Mouse (Mus musculus) CH12.LX (cell line): ENCODE measurements at regions not wholly inside any gene's neighbourhood (a gene's known extent, or its start where the extent isn't known, plus 50 kb on each side); places are given as distances from the start of the nearest gene placed in this dataset.

ENCODE experiments used
- CHD2 ChIP-seq: IDR thresholded peaks from 2 replicates; pipeline ENCODE4 v1.6.1; 2011; ENCODE audit warnings: low read length, improper control_type of control experiment
- CTCF ChIP-seq, 2 experiments: IDR thresholded peaks in 1 of 2; conservative IDR thresholded peaks in 1 of 2; 2 replicates each; pipeline ENCODE4 v1.5.1; 2011 to 2012; ENCODE audit warnings: low read depth in 2 of 2, low read length in 2 of 2, improper control_type of control experiment in 1 of 2, inconsistent platforms in 1 of 2, mild to moderate bottlenecking in 1 of 2, moderate library complexity in 1 of 2
- POLR2A ChIP-seq: IDR thresholded peaks from 2 replicates; pipeline ENCODE4 v1.6.1; 2011; ENCODE audit warnings: low read depth, mild to moderate bottlenecking, improper control_type of control experiment, low read length
- USF1 ChIP-seq: IDR thresholded peaks from 2 replicates; pipeline ENCODE4 v1.6.1; 2014; ENCODE audit warnings: low read depth, mild to moderate bottlenecking, inconsistent platforms, low read length, improper control_type of control experiment
- ZKSCAN1 ChIP-seq: IDR thresholded peaks from 2 replicates; pipeline ENCODE4 v1.6.1; 2012; ENCODE audit warnings: low read depth, inconsistent platforms, low read length, improper control_type of control experiment, borderline replicate concordance

DNA sequence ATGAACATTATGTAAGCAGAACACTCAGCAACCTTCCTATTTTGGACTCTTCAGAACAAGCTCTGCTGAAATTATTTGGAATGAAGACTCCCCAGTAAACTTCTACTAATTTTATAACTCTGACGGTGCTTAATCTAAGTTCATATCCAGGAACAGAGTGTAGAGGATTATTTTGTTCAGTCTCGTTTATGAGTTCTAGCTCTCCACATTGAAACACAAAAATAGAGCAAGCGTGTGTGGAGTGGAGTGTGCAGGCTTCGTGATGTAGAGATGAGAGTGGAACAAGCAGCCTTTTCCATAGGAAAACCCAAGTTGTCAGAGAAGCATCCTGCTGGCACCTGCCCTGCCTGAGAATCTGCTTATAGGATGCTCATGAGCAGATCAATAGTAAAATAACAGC is 77.5 kb upstream of the Gypa start:
- TF ChIP-seq CTCF (conservative IDR thresholded peaks at IDR 0.05 in 1 of 2, IDR thresholded peaks at IDR 0.05 in 1 of 2; ENCODE audit: low read depth in 2 of 2, low read length in 2 of 2), result no peak
- TF ChIP-seq USF1, result no peak
- TF ChIP-seq CHD2, result no peak
- no peak for TF ChIP-seq ZKSCAN1
- TF ChIP-seq POLR2A, result no peak
